Mouse (Mus musculus): ENCODE measurements at regions not wholly inside any gene's neighbourhood (a gene's known extent, or its start where the extent isn't known, plus 50 kb on each side); places are given as distances from the start of the nearest gene placed in this dataset.

DNA sequence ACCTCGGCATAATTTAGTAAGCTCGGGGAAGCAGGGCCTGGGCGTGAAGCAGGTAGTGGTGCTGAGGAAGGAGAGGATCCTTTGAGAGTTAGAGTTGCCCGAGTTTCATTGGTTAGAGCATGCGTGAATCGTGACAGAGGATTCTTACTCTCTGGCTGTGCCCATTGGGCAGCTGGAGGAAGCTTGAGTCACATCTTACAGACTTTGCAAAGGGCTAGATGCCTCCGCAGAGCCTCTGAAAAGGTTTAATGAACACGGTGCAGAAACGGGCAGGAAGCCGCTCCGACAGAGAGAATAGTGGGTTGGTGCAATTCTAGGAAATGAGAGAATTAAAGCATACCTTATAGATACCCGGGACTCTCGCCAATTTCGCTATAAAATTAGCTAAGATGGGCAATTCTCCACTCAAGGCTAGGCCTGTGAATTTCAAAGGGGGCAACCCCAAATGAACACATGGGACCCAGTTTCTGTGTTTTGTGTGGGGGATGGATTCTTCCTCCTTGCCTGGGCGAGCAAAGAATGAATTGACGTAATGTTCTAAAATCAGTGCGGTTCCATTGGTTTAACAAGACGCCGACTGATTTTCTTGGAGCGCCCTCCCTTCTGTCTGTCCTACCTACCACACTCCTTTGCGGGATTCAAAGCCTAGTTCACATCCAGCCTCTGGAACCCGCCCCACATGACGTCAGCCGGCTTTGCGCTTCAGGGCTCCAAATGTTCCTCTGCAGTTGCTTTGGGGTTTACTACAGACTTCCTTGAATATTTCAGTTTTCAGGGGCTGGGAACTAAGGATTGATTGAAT lies 52.1 kb upstream of the Nudt4 start:
- no peak for TF ChIP-seq CTCF (IDR thresholded peaks at IDR 0.05; ENCODE audit: low read depth, low read length)
- no peak for TF ChIP-seq POLR2A (IDR thresholded peaks at IDR 0.05; ENCODE audit: extremely low read depth, insufficient read depth, low read length)
- 88% methylated on average over 25 of the region's 25 CpGs for WGBS
- Histone ChIP-seq H3K4me3 (ENCODE audit: insufficient read depth, low read depth, low read length) (no peak overlapping the region), H3K27ac (replicated peaks; ENCODE audit: insufficient read depth, low read depth, low read length) (no peak overlapping the region; the same call in 1 of the 2 replicates), H3K9ac (ENCODE audit: low read depth, low read length) (no peak overlapping the region), H3K79me2 (ENCODE audit: control insufficient read depth, insufficient read depth, low read length) (no peaks in the 10 kb centered on the region), H3K27me3 (ENCODE audit: control insufficient read depth, insufficient read depth, low read length) (no peaks in the 10 kb centered on the region), H3K36me3 (ENCODE audit: control insufficient read depth, insufficient read depth, low read length) (no peaks in the 10 kb centered on the region), H3K4me1 (ENCODE audit: control insufficient read depth, insufficient read depth, low read length) (peaks cover 6% of the 10 kb centered on the region; the same call in 1 of the 2 replicates)
- no peak for DNase-seq (ENCODE audit: extremely low read depth, low read depth, low spot score)
